Mouse (Mus musculus): Measurements from ENCODE around the gene Gm14743. TPM values are rescaled to one million over a fixed set of nuclear protein-coding genes. Genes with fewer than 3 reads are reported as not detected.
"Not testable (repeated sequence)": the region's sequence is repeated elsewhere in the genome, so short reads cannot be mapped to it uniquely, and the experiment has no call there.

Gene Gm14743
- not detected for total RNA-seq (2021)
- long read RNA-seq: 0 reads

GRCm38 (mm10) chrX:78245821-78246220 lies at the start of gene Gm14743:
Gene Gm14743, minus strand, starts transcription at chrX:78245921.
- not testable (repeated sequence) for DNase-seq (ENCODE audit: low spot score in 2 of 2)

- no peak for DNase-seq (ENCODE audit: low spot score in 2 of 2)
These were observed 42.9 kb downstream of the Gm14743 start for GRCm38 (mm10) chrX:78202829-78203228.

GRCm38 (mm10) chrX:78202220-78202619 lies 43.5 kb downstream of the Gm14743 start:
- not testable (repeated sequence) for DNase-seq (ENCODE audit: low spot score in 2 of 2)

Other genes with a start within 250 kb of the Gm14743 start
- not detected for gene Obp1a, start 154.5 kb downstream of the Gm14743 start, total RNA-seq (2021)
- gene Gm5938, start 120.5 kb downstream of the Gm14743 start, total RNA-seq (2021): not detected
- gene Obp1b, start 59.1 kb downstream of the Gm14743 start, total RNA-seq (2021): not detected
- not detected for gene 4930480E11Rik, start 123.7 kb upstream of the Gm14743 start, total RNA-seq (2021)